Mouse (Mus musculus) frontal cortex, postnatal 14 days (tissue): ENCODE measurements at regions not wholly inside any gene's neighbourhood (a gene's known extent, or its start where the extent isn't known, plus 50 kb on each side); places are given as distances from the start of the nearest gene placed in this dataset.

Experiments
- DNase-seq, 2 experiments: peaks; one replicate each; pipeline ENCODE4 v3.0.0; 2022; ENCODE audit warnings: low spot score in 2 of 2

DNA sequence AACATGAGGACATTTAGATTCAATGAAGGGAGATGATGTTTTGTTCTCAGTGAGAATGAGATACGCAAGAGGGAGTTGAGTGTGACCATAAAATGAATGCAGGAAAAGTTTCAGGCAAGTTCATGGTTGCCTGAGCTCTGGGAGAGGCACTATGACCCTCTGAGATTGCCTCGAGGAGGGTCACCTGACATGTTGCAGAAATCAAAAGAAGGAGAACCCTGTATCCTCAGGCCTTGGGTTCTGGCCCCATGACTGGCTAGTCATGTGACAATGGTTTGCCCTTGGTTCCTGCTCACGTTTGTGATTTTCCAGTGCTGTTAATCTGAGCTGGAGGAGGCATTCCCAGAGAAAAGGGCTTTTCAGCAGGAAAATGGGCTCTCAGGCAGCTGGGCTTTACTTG lies 98.9 kb downstream of the Mab21l3 start:
- DNase-seq, result no peak

DNA sequence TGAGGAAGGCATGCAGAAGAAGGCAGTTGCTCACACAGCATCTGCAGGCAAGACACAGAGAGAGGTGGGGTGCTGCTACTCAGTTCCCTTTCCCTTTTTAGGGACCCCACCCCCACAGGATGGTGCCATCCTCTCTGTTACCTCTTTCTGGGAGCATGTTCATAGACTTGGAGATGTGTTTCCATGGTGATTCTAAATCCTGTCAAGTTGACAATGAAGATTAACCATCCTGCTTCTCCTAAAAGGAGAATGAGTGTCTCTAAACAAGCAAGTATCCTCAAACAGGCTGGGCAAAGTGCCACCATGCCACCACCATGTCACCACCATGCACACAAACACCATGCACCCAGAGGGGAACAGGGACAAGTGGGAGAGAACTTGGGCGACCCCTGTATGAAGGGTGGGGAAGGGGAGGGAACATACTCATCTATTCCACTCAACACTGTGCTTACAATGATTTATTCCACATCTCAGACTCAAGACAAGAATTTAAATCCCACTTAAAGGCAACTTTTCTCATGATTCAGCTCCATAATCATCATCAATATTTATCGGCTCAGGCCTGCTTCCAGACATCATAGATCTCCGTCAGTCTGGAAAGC lies 99.6 kb downstream of the Mab21l3 start:
- DNase-seq, result peak; percentile 31 to 34

DNA sequence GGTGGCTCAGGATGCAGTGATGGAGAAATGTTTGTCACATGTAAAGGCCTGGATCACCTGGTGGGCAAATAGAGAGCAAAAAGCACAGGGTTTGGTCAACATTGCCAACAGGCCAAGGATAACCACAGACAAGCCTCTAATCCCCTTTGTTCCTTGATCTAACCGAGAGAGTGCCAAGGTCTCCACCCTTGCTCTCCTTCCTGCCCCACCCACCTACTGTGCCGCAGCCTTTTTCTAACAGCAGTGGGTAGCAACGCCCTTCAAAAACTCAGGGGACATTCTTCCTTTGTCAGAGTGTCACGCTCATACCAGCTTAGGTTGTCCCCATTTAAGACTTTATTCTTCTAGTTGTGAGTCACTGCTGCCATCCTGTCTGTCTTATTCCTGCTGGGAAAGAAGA lies 100.6 kb downstream of the Mab21l3 start:
- no peak for DNase-seq

DNA sequence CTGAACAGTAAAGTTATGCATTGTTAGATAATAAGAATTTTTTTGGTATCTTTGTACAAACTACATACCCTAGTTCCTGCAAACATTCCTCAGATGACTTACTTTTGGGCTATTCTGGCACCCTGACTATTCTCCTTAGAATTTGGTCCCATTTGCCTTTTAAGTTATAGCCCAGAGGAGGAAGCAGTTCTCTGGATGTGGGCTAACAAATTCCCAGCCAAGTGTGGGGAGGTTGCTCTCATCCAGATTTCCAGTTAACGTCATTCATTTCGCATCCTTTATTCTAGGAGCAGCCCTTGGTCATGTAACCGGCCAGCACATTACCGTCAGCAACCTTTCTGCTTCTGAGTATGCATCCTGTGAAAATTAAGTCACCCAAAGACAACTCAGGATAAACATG lies 107.9 kb downstream of the Mab21l3 start:
- DNase-seq, result no peak

DNA sequence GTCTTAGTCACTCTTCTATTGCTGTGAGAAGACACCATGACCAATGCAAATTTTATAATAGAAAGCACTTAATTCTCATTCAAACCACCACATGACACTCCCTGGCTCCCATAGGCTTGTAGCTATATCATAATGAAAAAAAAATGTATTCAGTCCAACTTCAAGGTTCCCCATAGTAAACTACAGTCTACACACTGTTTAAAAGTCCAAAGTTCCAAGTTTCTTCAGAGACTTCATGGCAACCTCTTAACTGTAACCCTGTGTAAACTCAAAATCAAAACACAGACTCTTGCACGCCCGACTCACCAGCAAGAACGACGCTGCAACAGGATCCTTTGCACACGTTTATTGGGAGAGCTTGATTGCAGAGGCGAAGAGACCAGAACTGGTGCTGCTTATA lies 111.6 kb downstream of the Mab21l3 start:
- DNase-seq, result no peak

DNA sequence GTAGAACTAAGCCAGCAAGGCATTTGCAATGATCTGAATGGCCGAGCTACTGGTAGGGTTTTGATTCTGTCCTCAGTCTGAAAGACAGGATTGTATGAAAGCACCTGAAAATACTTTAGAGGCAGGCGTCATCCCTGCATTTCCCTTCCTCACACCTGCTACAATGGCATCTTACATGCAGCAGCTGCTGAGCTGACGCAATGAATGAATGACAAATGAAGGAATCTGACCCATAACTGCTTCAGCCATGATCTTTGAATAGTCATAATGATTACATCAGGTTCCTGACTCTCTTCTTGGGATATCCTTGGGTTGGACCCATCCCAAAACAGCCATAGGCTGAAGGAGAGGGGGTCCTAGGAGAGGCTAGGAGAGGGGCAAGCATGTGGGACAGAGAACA lies 119.7 kb downstream of the Mab21l3 start:
- no peak for DNase-seq

DNA sequence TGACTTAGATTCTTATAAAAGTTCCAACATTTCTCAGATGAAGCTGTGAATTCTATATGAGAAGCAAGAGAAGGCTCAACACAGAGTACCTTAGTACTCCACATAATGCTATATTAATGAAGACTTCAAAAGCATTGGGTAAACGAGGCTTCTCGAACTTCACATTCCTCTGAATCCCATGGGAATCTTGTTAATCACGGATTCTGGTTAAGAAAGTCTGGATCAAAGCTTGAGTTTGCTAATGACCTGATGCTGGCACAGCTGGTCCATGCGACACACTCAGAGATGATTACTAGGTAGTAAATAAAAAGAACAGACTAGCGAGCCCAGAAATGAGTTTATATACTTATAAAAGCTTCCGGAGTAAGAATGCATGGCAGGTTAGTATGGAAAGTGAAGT lies 118.4 kb upstream of the Atp1a1 start:
- no peak for DNase-seq

DNA sequence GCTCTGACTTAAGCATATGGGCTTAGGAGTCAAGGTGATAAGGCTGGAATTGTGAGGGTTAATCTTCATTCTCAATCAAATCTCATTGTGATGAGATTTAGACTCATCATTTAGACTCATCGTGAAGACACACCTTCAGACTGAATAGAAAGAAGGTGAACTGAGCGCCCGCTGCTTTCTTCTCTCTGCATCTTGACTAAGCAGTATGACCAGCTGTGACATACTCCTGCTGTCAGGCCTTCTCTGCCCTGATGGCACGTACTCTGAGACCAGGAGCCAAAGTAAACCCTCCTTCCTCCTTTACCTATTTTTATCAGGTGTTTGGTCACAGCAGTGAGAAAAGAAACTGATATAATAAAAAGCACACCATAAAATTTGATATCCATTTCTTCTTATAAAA lies 117.5 kb upstream of the Atp1a1 start:
- DNase-seq, result no peak

DNA sequence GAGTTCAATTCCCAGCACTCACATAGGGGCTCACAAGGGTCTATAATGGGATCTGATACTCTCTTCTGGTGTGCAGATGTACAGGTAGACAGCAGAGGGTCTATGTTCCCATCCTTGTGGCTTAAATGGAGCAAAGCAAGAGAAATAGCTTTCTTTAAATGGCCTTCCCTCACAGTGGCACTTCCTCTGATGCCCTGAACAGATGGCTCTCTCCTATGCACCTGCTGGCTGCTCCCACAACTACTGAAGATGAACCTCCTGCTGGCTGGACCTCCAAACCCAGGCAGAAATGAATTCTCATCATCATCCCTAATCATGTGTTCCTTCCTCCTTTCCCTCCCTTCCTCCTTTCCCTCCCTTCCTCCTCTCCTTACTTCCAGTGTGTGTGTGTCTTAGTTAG lies 110.9 kb upstream of the Atp1a1 start:
- no peak for DNase-seq

DNA sequence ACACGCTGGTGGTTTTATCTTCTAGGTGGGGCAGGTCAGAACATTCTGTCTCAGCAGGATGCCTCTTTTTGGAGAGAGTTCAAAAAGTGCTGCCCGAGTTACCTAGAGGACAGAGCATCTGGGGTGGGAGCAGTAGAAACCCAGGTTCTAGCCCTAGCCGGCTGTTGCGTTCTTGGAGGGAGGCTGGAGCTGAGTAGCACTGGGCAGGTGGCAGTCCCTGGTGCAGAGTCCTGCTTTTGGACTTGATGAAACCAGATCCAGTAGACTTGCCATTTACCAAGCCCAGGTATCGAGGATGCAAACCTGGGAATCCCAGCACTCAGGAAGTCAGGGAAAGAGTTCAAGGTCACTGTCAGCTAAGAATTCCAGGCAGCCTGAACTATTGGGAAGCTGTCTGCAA lies 110.3 kb upstream of the Atp1a1 start:
- DNase-seq, result no peak

DNA sequence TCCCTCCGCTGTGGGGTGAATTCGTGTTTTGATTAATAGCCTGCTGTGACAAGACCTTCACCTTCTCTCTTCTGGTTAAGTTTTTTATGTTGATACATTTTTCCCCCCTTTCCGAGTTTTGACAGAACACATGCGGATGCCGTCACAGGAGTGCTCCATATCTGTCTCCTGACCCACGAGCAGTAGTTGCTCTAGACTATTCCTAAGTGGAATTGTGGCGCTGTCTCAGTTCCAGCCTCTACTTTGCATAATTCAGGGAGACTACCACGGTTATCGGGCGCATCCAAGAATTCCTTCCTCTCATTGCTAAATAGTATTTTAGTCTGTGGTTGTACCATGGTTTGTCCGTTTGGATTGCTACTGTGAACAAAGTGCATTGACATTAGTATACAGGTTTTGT lies 109.2 kb upstream of the Atp1a1 start:
- no peak for DNase-seq

DNA sequence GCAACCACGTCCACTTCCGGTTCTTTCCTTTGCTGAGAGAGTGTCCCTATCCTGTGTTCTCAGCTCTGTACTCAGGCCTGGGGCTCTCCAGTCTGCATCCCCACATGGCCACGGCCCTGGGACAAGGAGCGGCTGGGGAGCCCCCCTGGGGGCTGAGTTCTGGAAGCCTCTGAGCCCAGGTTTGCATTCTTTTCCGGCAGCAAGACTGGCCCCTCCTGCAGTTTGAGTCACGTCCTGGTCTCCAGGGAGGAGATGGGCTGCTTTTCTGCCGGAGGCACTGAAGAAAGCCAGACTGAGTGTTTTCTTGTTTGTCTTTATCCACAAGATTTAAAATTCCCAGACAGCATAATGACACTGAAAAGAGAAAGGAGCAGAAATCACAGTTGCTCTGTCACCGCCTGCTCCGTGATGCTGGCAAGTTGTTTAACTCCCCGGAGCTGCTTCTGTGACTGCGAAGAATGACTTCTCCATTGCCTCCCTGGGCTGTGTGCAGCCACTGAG lies 108.7 kb upstream of the Atp1a1 start:
- no peak for DNase-seq

DNA sequence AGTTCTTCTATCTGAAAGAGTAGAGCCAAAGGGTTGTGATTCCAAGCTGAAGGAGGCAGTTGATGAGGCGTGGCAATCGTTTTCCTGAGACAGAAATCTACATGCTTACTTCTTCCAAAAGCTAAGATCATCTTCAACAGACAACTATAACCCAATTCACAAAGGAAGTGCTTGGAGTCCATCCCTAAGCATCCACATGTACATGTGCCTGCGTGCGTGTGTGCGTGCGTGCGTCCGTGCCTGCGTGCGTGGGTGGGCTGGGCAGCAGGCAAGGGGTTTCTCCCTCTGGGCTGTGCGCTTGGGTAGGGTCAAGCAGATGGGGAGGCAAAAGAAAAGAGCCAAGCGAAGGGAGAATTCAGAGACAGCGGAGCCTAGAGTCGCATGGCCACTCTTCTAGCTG lies 108.2 kb upstream of the Atp1a1 start:
- DNase-seq, result no peak

DNA sequence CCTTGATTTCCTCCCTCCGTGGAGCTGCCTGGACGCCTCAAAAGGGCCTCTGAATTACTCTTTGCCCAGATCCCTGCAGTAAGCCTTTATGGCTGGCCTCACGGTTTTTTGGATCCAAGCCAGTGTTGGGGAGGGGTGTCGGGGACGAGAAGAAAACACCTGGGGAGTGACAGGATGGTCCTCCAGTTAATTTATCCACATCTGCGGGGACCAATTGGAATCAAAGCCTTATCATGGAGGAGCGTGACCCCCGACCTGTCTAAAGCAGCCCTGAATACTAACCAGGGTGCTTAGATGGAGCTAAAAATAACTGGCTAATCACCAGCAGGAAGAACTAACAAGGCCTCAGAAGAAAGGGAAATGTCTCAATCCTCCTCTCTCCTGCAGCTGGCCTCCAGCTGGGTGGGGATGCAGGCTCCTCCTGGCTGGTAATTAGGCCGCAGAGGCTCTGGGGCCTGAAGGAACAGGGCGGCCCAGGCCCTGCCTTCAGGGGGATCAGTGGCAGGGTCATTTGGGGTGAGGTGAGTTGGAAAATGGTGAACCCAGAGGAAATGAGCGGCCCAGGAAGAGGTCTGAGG lies 107.2 kb upstream of the Atp1a1 start:
- no peak for DNase-seq

DNA sequence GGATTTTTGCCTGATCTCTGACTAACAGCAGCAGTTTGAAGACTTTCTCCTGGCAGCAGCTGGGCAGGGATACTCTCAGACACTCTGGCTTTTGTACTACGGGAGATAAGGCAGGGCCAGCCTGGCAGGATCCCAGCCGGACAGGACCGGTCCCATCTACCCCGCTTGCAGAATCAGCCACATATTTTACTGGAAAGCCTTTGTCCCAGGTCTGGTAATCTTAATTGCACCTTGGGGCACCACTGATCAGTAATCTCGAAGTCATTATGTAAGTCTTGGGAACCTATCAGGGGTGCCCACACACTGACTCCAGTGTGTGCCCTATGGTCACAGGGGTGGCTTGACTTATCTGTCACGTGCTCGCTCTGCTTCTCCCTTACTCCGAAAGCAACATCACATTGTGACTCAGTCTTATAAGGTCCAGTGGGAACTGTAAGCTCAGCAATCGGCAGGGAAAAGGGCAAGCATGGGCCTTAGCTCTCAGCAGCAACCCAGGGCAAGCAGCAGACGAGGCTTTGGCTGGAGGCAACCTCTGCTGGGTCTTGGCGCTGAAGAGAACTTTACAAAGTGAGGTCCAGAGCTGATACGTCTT lies 105.0 kb upstream of the Atp1a1 start:
- no peak for DNase-seq

DNA sequence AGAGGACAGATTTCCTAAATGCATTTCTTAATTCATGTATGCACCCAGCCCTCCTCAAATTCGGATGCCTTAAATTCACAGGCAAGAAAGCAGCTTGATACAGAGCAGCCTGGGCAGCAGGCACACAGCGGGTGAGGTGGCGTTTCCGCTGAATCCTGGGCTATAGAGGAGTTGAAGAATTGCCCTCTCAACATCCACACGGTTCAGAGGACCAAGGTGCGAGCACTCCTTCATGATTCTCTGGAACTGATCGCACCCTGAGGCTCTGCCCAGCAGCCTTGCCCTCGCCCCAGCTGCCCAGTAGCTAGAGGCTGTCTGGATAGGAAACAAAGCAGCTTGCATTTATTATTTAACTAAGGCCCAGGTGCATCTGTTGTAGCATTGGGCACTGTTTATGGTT lies 104.3 kb upstream of the Atp1a1 start:
- no peak for DNase-seq

DNA sequence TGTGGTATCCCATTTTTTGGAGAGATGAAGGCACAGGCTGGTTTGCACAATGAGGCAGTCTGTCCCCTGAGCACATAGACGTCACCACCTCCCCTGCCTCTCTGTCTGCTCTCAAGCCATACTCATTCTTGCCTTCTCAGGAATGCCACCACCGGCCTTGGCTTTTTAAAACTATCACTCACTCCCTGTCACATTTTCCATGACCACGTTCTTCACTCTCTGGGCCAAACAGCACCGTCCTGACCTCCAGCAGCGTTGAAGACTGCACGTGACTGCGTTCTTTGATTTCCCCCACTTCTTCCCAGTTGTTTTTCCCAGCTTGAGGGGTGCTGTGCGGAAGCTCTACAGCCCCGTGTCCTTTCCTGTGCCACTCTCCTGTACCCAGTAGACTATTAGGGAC lies 100.4 kb upstream of the Atp1a1 start:
- no peak for DNase-seq

DNA sequence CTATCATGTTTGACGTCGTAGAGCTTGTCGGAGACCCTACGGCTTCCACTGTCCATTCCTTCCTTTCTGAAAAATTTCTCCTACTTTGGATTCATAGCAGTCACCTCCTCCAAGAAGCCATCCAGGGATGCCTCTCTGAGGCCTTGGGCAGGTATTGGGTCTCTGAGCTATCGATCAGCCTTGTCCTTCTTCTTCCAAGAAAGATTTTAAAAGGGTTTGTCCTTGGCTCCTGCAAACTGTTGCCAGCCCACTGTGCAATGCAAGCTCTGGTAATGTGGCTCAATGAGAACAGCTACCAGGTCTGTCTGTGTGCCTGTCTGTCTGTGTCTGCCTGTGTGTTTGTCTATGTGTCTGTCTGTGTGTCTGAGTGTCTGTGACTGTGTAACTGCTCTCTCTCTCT lies 99.8 kb upstream of the Atp1a1 start:
- DNase-seq, result no peak

DNA sequence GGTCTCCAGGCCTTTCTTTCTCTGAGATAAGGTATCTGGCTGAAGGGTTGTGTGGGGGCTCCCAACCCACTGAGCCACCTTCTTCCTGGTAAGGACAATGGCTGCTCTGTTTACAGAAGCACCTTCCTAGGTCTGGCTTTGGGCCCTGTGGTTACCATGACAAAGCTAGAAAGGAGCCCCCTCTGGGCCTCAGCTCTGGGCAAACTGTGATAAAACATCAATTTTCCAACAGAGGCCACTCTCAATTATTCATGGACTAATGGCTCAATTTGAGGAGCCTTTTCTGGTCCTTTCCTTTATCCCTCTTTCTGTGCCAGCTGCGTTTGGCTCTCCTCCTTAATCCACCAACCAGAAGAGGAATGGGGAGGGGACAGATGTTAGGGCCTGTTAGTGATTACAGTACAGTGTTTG lies 97.3 kb upstream of the Atp1a1 start:
- no peak for DNase-seq

DNA sequence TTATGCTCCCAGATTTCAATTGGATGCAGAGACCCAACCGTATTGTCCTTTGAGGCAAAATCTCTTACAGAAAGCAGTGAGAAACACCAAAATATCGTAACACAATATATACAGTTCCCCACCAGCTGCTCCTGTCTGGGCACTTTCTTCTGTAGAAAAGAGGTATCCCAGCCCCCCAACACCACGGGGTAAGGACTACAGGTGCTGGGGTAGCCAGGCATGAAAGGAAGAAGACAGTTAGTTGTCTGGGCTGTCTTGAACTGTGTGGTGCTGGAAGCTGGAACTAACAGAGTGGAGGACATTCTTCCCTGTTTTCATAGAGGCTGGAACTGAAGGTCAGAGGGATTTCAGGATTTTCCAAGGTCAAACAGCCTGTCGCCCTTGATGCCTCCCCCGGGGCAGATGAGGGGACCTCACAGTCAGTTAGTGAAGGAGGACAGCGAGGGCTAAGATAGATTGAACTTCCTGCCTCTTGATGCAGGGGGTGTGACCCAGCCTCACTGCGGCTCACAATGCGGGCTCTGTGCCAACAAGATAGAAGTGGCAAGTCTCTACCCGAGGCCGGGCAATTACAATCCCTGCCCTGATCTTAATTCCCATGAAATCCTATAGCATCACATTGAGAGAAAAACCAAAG lies 96.6 kb upstream of the Atp1a1 start:
- DNase-seq, result no peak

DNA sequence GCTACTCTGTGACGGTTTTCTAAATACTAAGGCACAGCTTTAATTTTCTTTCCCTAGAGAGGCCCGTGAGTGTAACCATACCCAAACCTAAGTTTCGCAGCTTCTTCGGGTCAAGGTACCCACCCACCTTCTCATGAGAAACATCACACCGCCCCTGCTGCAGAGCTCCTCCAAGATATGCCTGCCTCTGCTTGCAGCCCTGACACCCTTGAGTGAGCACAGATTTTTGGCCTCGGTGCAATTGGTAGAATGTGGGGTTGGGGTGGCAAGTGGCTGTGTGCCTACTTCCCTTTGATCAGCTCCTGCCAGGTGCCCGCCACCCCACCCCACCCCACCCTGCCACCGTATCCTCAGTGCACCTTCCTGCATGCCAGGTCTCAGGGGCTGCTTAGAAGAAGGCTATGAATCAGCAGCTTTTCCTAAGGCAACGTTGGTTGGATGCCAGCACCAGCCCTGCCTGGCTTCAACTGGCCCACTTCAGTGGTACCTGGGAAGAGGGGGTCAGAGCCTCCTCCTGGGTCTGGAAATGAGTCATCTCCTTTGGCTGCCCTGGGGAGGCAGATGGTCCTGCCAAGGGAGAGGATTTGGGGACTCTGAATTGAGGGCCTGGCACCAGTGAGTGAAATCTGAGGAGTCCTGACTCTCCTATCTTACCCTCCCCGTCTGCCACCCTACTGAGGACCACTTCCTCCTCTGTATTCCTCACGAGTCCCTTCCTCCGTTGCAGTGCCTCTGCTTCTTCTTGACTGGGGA lies 95.6 kb upstream of the Atp1a1 start:
- DNase-seq, result no peak

DNA sequence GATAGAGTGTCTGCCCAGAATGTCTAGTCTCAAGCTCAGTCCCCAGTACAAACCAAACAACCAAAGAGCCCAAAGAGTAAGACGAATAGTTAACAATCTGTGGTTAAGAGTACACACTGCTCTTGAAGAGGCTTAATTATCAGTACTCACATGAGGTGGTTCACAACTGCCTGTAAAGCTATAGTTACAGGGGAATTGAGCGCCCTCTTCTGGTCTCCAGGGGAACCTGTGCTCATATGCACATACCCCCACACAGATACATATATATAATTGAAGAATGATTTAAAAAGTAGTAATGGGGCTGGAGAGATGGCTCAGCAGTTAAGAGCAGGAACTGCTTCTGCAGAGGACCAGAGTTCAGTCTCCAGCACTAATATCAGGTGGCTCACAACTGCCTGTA lies 92.3 kb upstream of the Atp1a1 start:
- no peak for DNase-seq

DNA sequence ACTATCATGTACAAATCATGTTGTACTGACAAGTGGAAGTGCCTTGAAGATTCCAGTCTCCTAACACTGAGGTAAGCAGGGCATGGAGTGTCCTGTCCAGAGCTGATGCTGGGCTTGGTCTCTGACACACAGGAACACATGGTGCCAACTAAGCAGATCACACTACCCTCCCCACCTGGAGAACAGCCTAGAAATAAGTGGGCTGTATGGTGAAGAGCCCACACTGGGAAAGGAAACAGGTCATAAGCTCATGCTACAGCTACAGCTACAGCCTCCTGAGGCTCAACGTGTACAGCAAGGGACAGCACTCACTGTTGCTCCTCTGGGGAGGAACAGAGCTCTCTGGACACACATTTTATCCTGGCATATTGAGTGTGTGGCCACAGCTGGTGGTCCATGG lies 89.8 kb upstream of the Atp1a1 start:
- no peak for DNase-seq
